Mouse (Mus musculus) limb, embryonic 11.5 days (tissue): ENCODE measurements around the gene Ifitm2. TPM values are rescaled to one million over a fixed set of nuclear protein-coding genes. Genes with fewer than 3 reads are reported as not detected.
A peak's percentile ranks its signal among the peaks of the same experiment; 100 is the strongest.

ENCODE experiments used
- ATAC-seq: fragments of 200-750 bp; cut with Nextera tagmentation; 2 replicates; pipeline ENCODE4 v1.8.0; 2017; ENCODE audit warnings: low read depth; ENCODE audit not compliant: insufficient number of reproducible peaks, low FRiP score, low TSS enrichment
- DNase-seq: peaks from one replicate; pipeline ENCODE4 v3.0.0-alpha.2; 2015; ENCODE audit warnings: low spot score
- H3K27ac ChIP-seq: fragments of 300-500 bp; sonication (generic); replicated peaks from 2 replicates; pipeline ENCODE4 v1.5.1; 2014; ENCODE audit warnings: low read depth, mild to moderate bottlenecking, low read length
- H3K27me3 ChIP-seq: fragments of 300-500 bp; sonication (generic); 2 replicates; pipeline ENCODE4 v1.6.1; 2014; ENCODE audit warnings: mild to moderate bottlenecking, low read length, mixed read lengths; ENCODE audit not compliant: control insufficient read depth, insufficient read depth
- H3K36me3 ChIP-seq: fragments of 300-500 bp; sonication (generic); 2 replicates; pipeline ENCODE4 v1.6.1; 2014; ENCODE audit warnings: mild to moderate bottlenecking, low read length, moderate library complexity, mixed read lengths; ENCODE audit not compliant: control insufficient read depth, insufficient read depth
- H3K4me1 ChIP-seq: fragments of 300-500 bp; sonication (generic); 2 replicates; pipeline ENCODE4 v1.6.1; 2014; ENCODE audit warnings: low read length, mixed read lengths; ENCODE audit not compliant: control insufficient read depth, insufficient read depth
- H3K4me2 ChIP-seq: fragments of 300-500 bp; sonication (generic); 2 replicates; pipeline ENCODE4 v1.6.1; 2014; ENCODE audit warnings: low read depth, mild to moderate bottlenecking, moderate library complexity; ENCODE audit not compliant: severe bottlenecking
- H3K4me3 ChIP-seq: fragments of 300-500 bp; sonication (generic); 2 replicates; pipeline ENCODE4 v1.5.1; 2014; ENCODE audit warnings: low read depth, low read length
- H3K9ac ChIP-seq: fragments of 300-500 bp; sonication (generic); 2 replicates; pipeline ENCODE4 v1.6.1; 2014; ENCODE audit warnings: mild to moderate bottlenecking, low read length
- H3K9me3 ChIP-seq: fragments of 300-500 bp; sonication (generic); 2 replicates; pipeline ENCODE4 v1.6.1; 2016; ENCODE audit warnings: low read length; ENCODE audit not compliant: control insufficient read depth
- WGBS: fragments of 180-500 bp; shearing (Covaris S2); extraction: QIAGEN DNeasy Blood & Tissue Kit; methylation state at CpG from one replicate; pipeline ENCODE4 v1.1.7; 2014; 5-methylcytosine and 5-hydroxymethylcytosine counted together
- polyA plus RNA-seq: library from polyadenylated mRNA; unstranded; fragments of >200 nt; fragmentation: Nextera tagmentation; extraction: Ambion mirVana; gene quantifications from 2 replicates; pipeline ENCODE4 v1.2.1, GENCODE M21; 2014

Gene Ifitm2
- polyA plus RNA-seq, 1 experiment from 2014 or later = 900 TPM

DNA sequence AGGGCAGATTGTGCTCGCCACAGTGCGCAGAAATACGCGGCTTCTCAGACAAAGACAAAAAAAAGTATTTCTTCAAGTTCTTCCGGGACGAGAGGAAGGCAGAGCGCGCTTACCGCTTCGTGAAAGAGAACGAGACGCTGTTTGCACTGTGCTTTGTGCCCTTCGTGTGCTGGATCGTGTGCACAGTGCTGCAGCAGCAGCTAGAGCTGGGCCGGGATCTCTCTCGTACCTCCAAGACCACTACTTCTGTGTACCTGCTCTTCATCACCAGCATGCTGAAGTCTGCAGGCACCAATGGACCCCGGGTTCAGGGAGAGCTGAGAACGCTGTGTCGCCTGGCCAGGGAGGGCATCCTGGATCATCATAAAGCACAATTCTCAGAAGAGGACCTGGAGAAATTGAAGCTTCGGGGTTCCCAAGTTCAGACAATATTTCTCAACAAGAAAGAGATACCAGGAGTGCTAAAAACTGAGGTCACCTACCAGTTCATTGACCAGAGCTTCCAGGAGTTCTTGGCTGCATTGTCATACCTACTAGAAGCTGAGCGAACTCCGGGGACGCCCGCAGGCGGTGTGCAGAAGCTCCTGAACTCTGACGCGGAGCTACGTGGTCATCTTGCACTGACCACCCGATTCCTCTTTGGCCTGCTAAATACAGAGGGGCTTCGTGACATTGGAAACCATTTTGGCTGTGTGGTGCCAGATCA is 32.6 kb downstream of the Ifitm2 start:
- H3K4me2 ChIP-seq = peak overlapping the region; percentile 56
- 22% methylated on average over 30 of the region's 30 CpGs for WGBS
- no peaks in the 10 kb centered on the region for H3K36me3 ChIP-seq
- H3K9me3 ChIP-seq = no peaks in the 10 kb centered on the region
- H3K27ac ChIP-seq = no peak overlapping the region
- peak overlapping the region; percentile 29 for H3K4me3 ChIP-seq
- 0 out of 2 replicates have a peak, but pooled peaks cover 5% of the 10 kb centered on the region for H3K4me1 ChIP-seq
- ATAC-seq = no peak
- peaks cover 52% of the 10 kb centered on the region for H3K27me3 ChIP-seq
- no peak for DNase-seq
- no peak overlapping the region for H3K9ac ChIP-seq

DNA sequence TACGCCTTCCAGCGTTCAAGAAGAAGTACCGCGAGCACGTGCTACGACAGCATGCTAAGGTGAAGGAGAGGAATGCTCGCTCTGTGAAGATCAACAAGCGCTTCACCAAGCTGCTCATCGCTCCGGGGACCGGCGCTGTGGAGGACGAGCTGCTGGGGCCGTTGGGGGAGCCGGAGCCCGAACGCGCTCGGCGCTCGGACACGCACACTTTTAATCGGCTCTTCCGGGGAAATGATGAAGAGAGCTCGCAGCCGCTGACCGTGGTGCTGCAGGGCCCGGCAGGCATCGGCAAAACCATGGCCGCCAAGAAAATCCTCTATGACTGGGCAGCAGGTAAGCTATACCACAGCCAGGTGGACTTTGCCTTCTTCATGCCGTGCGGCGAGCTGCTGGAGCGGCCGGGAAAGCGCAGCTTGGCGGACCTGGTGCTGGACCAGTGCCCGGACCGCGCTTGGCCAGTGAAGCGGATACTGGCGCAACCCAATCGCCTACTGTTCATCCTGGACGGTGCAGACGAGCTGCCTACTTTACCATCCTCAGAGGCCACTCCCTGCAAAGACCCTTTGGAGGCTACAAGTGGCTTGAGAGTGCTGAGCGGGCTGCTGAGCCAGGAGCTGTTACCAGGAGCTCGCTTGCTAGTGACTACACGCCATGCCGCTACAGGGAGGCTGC is 33.3 kb downstream of the Ifitm2 start:
- Histone ChIP-seq H3K4me3 (peak overlapping the region; percentile 29), H3K36me3 (no peaks in the 10 kb centered on the region), H3K27ac (no peak overlapping the region), H3K27me3 (peaks cover 52% of the 10 kb centered on the region), H3K9me3 (no peaks in the 10 kb centered on the region), H3K4me1 (0 out of 2 replicates have a peak, but pooled peaks cover 5% of the 10 kb centered on the region), H3K9ac (no peak overlapping the region), H3K4me2 (peak overlapping the region; percentile 56)
- DNase-seq (peak; percentile 62), ATAC-seq (no peak)
- WGBS = under 1% methylated on average over 49 of the region's 49 CpGs

- H3K27me3 ChIP-seq = peaks cover 52% of the 10 kb centered on the region
- no peak overlapping the region for H3K27ac ChIP-seq
- no peak overlapping the region for H3K4me2 ChIP-seq
- 25% methylated on average over 22 of the region's 22 CpGs for WGBS
- no peaks in the 10 kb centered on the region for H3K9me3 ChIP-seq
- H3K4me3 ChIP-seq = no peak overlapping the region
- no peaks in the 10 kb centered on the region for H3K36me3 ChIP-seq
- ATAC-seq (no peak), DNase-seq (no peak)
- no peak overlapping the region for H3K9ac ChIP-seq
- 0 out of 2 replicates have a peak, but pooled peaks cover 5% of the 10 kb centered on the region for H3K4me1 ChIP-seq
Observed at GRCm38 (mm10) chr7:140921225-140921975, 34.4 kb downstream of the Ifitm2 start.

DNA sequence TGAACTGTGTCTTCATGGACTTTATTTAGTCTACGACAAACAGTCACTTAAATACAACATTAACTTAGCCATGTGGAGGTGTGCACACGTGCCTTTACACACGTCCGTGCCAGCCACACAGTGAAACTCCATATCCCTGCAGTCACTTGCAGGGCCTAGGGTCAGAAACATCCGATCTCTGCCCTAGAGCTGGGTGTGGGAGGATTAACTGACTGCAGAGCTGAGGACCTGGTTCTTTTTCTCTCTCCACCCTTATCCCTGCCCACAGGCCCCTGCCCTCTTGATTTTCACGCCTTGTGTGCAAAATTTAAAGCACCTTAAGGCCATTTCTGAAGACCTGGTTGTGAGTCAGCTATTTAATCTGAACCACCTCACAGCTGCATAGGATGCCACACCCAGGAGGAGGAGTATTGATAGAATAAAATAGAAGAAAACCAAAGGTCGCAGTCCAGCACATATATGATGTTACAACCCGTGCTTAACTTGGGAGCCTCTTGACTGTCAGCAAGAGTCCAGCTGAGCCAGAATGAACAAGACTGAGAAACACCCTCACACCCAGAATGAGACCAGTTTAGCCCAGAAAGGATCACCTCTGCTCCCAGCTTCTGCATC is 35.3 kb downstream of the Ifitm2 start, which contains the start of gene Nlrp6:
TSS of gene Nlrp6 (plus strand) at position 485 of the 612 bp plus-strand sequence.
- Histone ChIP-seq H3K4me1 (0 out of 2 replicates have a peak, but pooled peaks cover 5% of the 10 kb centered on the region), H3K27ac (no peak within 1 kb of the TSS), H3K4me2 (no peak within 1 kb of the TSS), H3K4me3 (no peak within 1 kb of the TSS), H3K9ac (no peak within 1 kb of the TSS), H3K9me3 (no peaks in the 10 kb centered on the region), H3K36me3 (no peaks in the 10 kb centered on the region), H3K27me3 (peaks cover 52% of the 10 kb centered on the region)
- 78% methylated on average over 8 of the region's 8 CpGs for WGBS
- ATAC-seq (no peak), DNase-seq (no peak)

- H3K36me3 ChIP-seq = no peaks in the 10 kb centered on the region
- H3K4me2 ChIP-seq = no peak overlapping the region
- 75% methylated on average over 4 of the region's 4 CpGs for WGBS
- H3K4me1 ChIP-seq = 0 out of 2 replicates have a peak, but pooled peaks cover 5% of the 10 kb centered on the region
- H3K9me3 ChIP-seq = no peaks in the 10 kb centered on the region
- H3K4me3 ChIP-seq = no peak overlapping the region
- no peak overlapping the region for H3K9ac ChIP-seq
- ATAC-seq (no peak), DNase-seq (no peak)
- peaks cover 50% of the 10 kb centered on the region for H3K27me3 ChIP-seq
- no peak overlapping the region for H3K27ac ChIP-seq
Observed at GRCm38 (mm10) chr7:140919911-140920310, 35.9 kb downstream of the Ifitm2 start.

DNA sequence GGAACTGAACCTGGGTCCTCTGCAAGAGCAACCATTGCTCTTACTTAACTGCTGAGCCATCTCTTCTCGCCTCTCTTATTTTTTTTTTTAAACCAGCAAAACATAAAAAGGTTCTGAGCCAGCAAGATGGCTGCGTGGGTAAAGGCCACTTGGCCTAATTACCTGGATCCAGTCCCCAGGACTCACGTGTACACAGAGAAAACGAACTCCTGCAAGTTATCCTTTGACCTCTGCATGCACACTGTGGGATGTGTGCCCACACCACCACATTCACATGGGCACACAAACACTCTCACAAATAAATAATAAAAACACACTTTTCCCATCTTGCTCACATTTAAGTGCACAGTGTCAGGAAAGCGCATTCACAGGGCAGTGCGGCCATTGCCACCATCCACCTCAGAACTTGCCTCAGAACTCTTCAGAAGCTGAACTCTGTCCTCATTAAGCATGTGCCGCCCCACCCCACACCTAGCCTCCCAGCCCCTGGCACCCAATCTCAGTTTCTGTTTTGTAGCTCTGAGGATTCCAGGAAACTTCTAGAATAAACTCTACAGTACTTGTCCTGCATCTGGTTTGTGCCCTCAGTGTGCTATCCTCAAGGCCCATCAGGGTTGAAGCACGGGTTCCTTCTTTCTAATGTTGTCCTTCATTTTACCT is 41.6 kb downstream of the Ifitm2 start:
- no peak overlapping the region for H3K9ac ChIP-seq
- no peak overlapping the region for H3K4me2 ChIP-seq
- H3K36me3 ChIP-seq = no peaks in the 10 kb centered on the region
- no peak overlapping the region for H3K4me3 ChIP-seq
- H3K4me1 ChIP-seq = no peaks in the 10 kb centered on the region
- no peak for DNase-seq
- H3K27me3 ChIP-seq = no peaks in the 10 kb centered on the region
- no peaks in the 10 kb centered on the region for H3K9me3 ChIP-seq
- ATAC-seq = no peak
- 83% methylated on average over 8 of the region's 8 CpGs for WGBS
- H3K27ac ChIP-seq = no peak overlapping the region

GRCm38 (mm10) chr7:140912846-140913482 is 42.8 kb downstream of the Ifitm2 start:
- Histone ChIP-seq H3K36me3 (no peaks in the 10 kb centered on the region), H3K4me1 (no peaks in the 10 kb centered on the region; the same call in 1 of the 2 replicates), H3K9me3 (no peaks in the 10 kb centered on the region), H3K4me2 (no peak overlapping the region), H3K4me3 (no peak overlapping the region), H3K27ac (no peak overlapping the region), H3K27me3 (no peaks in the 10 kb centered on the region), H3K9ac (no peak overlapping the region)
- DNase-seq (no peak), ATAC-seq (no peak)
- WGBS = 75% methylated on average over 5 of the region's 5 CpGs
